Mouse (Mus musculus): ENCODE measurements around the gene H2-M9.

The H2-M9 gene

GRCm38 (mm10) chr17:36642566-36642965 lies at the start of gene H2-M9:
TSS of gene H2-M9 (minus strand) at chr17:36642666.
- DNase-seq (ENCODE audit: low read depth, low spot score), result no peak

GRCm38 (mm10) chr17:36672119-36672518 lies 29.7 kb upstream of the H2-M9 start, which contains the start of gene H2-M1:
TSS of gene H2-M1 (minus strand) at chr17:36672219.
- no peak for DNase-seq (ENCODE audit: low read depth, low spot score)
